Mouse (Mus musculus) right cerebral cortex, adult 18-20 months (tissue): ENCODE data around the gene Rnaseh2a.

Source experiments
- DNase-seq: peaks from one replicate; pipeline ENCODE4 v3.0.0; 2022; ENCODE audit warnings: mixed read lengths

The Rnaseh2a gene

DNA sequence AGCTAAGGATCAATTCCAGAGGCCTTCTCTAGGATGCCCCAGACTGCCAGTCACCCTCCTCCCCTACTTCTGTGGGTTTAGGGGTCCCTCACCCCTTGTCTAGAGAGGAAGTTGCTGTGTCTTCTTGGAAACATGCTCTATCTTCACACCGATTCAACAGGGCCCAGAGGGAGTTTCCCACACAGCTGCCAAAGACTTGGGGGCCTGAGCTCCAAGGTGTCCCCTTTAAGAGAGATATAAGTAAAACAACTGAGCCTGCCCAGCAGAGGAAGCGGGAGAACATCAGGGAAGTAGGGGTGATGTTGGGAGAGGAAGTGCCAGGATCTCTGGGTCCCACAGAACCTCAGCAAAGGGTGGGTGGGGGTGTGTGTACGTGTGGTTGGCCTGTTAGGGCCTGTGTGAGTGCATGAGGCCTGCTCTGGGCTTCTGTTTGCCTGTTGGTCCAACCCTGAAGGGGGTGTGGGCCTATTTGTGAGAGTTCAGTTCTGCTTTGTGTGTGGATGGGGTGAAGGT lies 13.0 kb upstream of the Rnaseh2a start:
- no peak for DNase-seq

DNA sequence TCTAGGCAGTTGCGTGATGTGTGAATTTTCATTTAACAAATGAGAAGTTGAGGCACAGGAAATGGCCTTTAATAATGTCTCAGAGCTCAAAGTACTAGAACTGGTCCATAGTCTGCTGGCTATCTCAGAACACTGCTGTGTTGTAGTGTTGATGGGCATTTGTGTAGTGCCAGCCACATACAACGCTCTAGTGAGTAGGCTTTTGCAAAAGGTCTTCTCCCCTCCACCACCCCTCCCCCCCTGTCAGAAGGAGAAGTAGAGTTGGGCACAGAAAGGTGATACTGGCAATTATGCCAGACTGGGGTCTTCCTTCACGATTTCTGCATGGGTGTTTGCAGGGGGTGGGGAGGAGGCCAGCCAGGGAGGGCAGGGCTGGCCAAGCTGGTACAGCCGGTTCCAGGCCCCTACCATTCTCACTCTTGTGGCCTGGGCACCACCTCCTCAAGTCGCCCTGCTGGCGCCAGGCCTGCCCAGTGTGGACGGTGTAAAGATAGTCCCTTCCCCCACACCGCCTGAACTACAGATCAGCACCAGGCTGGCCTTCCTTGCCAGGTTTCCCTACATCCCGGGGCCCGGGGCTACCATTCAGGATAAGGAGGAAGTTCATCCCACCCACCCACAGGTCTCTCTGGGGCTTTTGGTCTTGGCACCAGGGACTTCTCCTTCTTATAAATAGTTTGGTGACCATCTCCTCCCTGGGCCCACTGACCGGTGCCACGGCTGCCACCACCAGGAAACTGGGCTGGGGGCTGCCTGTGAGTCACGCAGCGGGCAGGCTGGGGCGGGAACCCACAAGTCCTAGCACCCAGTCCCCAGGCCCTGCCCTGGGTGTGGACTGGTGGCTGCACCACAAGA lies 12.3 kb upstream of the Rnaseh2a start:
- no peak for DNase-seq

DNA sequence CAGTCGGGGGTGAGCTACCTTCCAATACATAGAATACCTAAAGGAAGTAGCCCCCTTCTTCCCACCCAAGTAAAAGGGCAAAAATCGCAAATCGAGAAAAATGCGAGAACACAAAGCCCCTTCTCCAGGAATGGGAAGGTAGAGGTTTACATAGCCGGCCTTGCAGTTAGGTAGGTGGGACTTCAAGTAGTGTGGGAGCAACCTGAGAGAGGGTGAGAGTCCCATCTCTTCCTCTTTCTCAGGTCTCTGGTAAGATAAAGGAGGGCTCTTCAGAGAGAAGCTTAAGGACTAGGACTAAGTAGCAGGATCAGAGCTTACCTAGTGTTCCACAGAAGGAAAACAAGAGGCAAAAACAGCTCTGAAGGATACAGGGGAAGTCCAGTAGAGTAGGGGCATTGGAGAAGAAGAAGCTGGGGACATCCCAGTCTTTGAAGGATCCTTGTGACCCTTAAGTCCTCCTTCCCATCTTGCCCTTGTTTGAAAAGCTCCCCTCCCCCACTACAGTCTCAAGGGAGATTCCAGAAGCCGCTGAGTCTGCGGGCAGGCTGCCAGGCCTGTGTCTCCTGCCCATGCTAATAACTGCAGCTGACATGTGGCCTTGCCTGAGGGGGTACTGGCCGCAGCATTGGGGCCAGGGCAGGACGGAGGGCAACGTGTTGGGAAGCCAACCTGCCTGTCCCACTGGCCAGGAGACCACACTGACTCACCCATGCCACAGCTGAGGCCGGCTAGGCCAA lies 11.2 kb upstream of the Rnaseh2a start:
- no peak for DNase-seq

DNA sequence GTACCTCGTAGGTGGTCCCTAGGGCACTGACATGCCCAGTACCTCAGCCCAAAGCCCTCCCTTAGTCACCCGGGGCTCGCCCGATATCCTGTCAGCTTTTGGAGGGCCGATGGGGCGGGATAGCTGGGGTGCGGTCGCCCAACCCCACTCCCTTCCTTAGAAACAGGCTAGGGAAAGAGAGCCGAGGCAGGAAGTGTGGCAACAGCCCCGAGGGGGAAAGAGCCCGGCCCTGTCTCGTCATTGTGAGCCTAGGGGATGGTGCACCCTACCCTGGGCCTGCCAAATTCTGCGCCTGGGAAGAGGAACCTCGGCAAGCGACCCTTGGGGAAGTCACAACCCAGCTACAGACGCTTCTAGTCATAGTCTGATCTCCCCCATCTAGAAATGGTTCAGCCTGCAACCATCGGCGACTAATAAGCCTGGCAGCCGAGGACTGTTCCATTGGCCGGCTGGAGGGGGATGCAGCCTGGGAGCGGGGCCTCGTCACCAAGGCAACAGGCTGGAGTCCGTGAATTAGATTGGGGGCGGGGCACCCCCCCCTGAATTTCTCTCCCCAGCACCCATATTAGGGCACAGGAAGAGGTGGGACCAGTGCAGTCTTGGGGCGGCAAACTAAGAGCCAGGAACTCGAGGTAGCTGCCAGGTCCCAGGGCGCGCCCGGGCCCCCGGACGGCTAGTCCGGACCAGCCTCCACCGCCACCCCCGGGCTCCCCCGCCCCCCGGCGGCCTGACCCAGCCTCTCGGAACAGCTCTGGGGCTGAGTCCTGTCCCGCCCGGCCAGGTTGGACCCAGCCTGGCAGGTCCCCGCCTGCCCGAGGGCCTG lies 10.2 kb upstream of the Rnaseh2a start:
- DNase-seq: peak; percentile 95

DNA sequence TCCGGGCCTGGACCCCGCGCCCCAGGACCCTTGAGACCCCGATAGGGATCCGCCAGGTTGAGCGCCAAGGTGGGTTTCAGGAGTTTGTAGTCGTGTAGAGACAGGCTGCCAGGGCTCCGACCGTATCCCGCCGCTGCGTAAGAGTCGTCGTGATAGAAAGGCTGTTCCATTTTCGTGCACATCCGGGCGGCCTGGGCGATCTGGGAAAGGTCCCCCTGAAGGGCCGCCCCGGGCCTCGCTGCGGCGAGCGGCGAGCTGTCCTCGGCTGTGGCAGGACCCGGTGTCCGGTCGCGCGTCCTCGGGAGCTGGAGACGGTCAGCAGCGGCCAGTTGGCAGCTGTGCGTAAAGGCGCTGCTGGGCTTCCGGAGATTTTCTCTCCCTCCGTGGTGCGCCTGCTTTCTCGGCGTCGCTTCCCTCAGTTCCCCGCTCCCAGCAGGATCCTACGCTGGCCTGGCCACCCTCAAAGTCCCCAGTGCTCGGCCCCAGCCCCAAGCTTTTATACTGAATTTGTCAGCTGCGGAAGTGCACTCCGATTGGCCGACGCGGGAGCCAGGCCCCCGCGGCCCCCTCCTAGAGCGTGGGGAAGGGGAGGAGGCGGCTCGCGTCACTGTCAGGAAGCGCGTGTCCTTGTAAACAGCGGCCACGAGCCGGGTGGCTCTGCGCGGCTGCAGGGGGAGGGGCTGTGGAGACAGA lies 8.8 kb upstream of the Rnaseh2a start, which contains the start of gene Junb:
Gene Junb, minus strand, starts transcription at position 471 of the 693 bp plus-strand sequence.
- DNase-seq: peak; percentile 97

DNA sequence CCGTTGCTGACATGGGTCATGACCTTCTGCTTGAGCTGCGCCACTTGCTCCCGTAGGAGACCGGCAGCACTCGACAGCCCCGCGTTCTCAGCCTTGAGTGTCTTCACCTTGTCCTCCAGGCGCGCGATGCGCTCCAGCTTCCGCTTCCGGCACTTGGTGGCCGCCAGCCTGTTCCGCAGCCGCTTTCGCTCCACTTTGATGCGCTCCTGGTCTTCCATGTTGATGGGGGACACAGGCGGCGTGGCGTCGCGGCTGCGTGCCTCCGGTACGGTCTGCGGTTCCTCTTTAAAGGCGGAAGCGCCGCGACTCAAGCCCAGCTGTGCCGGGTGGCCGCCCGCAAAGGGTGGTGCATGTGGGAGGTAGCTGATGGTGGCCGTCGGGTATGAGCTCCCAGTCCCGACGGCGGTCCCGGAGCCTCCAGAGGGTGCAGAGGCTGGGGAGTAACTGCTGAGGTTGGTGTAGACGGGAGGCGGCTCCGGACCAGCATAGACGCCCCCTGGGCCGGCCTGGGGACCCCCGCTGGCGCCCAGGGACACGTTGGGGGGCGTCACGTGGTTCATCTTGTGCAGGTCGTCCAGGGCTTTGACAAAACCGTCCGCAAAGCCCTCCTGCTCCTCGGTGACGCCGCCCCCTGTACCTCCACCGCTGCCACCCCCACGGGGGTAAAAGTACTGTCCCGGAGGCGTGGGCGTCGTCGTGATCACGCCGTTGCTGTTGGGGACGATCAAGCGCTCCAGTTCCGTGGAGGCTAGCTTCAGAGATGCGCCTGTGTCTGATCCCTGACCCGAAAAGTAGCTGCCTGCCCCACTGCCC lies 8.1 kb upstream of the Rnaseh2a start:
- DNase-seq: peak; percentile 71

DNA sequence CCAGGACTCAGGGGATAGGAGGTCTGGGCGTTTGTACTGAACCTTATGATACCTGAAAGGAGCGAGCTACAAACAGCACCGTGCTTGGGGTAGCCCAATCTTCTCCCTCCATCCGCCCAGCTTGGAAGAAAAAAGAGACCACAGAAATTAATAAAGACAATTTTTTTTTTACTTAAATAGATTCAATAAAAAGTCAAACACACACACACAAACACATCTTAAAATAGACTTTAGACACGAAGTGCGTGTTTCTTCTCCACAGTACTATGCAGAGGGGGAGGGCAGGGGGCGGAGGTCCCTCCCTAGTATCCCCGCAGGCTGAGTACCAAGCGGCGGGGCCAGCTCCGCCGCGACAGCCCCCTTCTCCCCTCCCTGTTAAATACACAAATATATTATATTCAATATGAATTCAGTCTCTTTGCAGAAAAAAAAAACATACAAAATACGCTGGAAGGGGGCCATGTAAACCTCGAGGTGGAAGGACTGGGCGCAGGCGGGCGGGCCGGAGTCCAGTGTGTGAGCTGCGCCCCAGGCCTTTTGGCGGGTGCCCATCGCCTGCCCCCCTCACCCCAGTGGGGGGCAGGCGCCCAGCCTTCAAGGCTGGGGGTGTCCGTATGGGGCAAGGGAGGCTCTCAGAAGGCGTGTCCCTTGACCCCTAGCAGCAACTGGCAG lies 7.3 kb upstream of the Rnaseh2a start:
- DNase-seq: no peak

DNA sequence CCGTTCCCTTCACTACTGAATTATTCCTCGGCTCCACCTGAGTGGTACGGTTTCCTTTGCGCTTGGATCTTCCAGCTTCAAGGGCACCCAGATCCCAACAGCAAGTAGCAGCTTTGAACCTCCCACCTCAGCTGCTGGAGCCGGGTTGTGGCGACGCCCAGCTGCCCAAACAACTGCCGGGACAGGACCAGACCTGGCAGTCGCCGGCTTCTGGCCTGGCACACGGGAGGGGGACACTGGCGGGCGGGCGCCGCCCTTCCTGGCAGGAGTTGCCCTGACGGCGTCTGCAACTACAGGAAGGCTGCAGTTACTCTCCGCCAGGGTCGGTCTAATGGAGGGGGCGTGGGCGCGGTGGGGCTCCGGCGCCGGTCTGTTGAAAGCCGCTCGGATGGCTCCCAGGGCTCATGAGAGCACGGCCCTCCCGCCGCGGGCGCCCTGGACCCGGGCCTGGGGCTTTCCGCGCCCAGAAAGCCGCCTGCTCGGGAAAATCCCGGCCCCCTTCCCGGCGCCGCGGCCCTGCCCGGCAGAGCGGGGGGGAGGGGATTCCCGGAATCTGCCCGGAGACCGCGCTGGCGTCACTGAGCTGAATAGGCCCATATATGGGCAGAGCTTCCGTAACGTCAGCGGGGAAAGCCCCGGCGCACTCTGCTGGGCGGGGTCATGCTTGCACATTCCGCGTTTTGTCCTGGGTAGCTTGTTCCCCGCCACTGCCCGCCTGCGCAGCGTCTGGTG lies 6.6 kb upstream of the Rnaseh2a start:
- DNase-seq: peak; percentile 96

DNA sequence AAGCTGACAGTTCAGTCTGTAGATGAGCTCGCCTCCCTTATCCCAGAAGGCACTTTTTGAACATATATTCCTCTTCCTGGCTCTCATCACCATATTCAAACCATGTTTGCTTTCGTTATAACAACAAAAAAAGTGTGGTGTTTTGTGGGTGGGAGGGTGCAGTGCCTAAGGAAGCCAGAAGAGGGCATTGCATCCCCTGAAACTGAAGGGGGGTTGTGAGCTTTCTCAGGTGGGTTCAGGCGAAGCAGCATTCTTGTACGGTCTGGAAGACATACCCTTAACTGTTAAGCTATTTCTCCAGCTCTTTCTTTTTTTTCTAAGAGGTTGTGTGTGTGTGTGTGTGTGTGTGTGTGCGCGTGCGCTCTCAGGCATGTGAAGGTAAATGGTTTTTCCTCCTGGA lies 5.9 kb upstream of the Rnaseh2a start:
- DNase-seq: no peak

DNA sequence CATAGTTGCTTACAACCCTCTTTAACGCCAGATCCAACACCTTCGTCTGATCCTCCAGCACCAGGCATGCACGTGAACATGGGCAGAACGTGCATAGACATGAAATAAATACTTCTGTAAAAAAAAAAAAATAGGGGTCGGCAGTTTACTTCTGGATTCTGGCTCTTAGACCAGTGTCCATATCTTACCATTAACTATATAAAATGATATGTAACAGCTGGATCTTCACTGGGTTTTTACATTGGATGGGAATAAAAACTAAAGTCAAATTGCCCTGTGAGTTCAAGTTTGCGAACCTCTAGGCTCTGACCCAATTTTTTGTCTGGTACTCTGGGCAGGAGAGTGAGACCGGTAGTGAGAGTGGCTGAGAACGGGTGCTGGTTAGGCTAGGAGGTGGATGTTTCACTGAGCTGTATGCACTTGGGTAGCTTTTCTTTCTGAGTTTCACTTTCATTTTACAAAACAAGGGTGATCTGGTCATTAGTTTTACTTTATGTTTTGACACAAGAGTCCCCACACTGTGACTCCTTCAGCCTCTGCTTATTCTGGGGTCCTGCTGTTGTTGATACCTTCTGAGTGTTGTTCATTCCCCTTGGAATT lies 5.1 kb upstream of the Rnaseh2a start:
- no peak for DNase-seq

DNA sequence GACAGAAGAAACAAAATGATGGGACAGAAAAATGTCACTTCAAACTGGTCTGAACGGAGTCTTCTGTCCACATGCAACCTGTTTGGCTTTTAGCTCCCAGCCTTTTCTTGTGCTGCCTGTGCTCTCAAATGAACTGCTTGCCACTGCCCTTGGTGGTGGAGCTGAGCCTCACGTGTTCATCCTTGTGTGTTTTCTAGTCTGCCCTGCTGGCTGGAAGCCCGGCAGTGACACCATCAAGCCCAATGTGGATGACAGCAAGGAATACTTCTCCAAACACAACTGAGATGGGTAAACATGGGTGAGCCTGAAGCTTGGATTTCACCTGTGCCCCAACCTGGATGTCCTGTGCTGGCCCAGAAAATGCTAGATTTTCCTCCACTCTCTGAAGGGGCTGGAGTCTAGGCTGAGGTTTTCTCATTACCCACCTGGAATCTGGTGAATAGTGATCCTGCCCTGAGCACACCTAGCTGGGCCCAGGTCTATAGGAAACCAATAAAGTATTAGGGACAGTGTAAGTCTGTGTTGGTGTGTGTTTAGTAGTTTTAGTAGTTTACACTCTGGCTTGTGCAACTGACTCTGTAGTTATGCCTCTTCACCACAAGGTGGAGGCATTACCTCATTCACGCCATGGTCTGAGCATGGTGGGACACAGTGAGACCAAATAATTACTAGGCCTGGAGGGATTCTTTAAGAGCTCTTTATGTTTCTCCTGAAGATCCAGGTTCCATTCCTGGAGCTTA lies 4.4 kb upstream of the Rnaseh2a start:
- no peak for DNase-seq

DNA sequence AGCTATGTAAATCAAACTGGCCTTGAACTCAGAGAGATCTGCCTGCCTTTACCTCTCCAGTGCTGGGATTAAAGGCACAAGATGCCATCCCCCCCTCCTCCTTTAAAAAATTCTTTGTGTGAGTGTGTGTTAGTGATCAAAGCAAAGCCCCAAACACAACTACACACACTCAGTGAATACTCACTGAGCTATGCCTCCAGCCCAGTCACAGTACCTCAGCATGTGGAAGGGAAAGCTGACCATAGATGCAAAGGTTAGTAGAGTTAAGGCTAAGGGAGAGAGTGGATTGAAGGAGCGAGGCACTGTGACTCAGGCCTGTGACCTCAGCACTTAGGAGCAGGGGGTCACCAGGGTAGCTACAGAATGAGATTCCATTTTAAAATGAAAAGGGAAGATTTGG lies 3.5 kb upstream of the Rnaseh2a start:
- DNase-seq: no peak

DNA sequence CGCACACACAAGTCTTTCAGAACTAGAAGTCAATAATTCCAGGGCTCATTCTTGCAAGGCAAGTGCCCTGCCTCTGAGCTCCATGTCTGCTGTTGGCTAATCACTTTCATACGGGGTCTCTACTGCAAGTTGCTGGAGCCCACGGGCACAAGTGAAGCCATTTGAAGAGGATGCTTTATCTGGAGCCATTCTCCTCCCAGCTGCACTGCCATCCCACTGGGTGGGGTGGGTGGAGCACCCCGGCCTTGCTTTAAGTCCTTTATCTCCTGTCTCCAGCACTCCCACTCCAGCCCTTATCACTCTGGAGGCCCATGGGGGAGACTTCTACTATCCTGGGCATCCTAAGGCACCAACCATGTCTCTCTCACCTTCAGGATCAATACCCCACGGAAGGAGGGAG lies 1.3 kb upstream of the Rnaseh2a start:
- DNase-seq: no peak

DNA sequence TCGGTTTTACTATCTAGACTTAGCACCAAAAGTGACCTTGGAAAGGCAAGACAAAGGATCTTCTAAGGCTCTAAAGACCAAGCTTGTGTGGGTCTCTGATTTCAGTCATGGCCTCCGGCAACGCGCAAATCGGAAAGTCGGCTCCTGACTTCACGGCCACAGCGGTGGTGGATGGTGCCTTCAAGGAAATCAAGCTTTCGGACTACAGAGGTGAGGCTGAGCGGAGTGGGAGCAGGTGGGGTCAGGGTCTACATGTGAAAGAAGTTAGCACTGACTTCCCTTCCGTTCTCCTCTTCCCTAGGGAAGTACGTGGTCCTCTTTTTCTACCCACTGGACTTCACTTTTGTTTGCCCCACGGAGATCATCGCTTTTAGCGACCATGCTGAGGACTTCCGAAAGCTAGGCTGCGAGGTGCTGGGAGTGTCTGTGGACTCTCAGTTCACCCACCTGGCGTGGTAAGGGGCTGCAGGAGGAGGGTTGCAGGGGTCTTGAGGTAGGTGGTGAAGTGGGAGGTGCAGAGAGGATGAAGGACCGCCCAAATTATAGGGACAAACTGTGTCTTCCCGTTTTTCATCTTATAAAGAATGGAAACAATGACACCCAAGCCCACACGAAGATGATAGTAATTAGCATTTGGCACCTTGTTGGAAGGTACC lies 696 bp upstream of the Rnaseh2a start:
- DNase-seq: no peak

DNA sequence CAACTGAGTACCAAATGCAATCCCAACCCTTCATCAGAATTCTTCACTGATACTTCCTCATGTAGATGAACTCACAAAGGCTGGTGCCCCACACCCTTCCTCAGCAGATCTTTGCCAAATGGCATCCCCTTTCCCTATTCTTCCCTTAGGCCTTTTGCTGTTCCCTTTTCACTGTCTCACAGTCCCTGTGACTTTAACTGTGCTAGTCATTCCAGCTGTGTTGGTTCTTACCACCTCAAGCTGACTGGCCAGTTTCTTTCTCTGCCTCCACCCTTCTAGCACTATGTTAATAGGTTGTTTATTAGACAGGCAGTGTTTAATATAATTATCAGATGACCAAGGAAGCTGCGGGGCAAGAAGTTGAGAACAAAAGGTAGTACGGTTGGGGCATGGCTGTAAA lies 917 bp downstream of the Rnaseh2a start:
- DNase-seq: no peak

DNA sequence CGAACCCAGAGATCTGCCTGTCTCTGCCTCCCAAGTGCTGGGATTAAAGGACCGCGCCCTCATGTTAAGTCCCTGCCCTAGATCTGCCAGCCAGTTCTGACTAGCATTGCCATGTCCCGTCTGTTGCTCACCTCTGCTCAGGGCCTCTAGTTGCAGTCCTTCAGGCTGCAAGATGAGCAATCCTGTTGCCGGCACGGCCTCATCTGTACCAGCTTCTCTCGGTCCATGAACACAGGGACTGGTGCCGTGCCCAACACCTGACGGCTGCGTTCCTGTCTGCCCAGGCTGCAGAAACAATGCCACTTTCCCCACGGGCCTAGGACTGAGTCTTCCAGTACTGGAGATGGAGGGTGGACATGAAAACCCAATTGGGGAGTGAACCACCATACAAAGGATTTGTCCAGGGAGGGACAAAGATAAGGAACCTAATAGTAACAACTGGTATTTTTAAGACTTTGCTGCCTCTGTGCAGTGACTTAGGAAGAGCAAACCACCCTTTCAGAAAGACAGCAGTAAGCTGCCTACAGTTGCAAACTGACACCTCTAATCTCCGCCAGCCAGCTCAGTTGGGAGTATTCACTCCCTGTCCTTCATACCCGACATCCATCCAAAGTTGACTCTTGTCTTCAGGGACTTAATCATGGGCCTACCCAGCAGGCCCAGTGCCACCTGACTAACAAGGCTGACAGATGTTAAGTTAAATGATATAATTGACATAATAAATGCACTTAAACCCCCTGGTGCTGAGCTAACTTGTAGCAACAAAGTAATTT lies 1.8 kb downstream of the Rnaseh2a start:
- DNase-seq: no peak

DNA sequence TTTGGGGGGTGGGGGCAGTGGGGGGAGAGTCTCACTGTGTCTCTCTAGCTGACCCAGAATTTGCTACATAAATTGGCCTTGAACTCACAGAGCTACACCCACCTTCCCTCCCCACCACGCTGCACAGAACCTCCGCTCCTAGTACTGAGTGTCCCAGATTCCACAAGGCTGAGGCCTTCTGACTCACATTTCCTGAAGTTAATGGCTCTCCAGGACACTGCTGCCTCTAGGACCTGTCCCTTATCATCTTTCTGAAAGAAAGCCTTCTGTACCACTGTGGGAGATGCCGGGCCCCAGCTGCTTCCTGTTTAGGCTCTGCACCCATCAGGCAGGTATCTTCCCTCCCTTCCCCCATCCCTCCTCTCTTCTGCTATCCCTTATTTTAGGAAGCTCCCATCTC lies 3.0 kb downstream of the Rnaseh2a start:
- no peak for DNase-seq
